Mouse (Mus musculus) ES-Bruce4 (cell line): ENCODE data around the gene Pitx2.

ENCODE experiments used
- CTCF ChIP-seq: IDR thresholded peaks from one replicate; pipeline ENCODE4 v1.8.1; 2011; ENCODE audit warnings: low read depth, low read length
- EP300 ChIP-seq: IDR thresholded peaks from 2 replicates; pipeline ENCODE4 v1.6.1; 2011; ENCODE audit warnings: low read depth, low read length; ENCODE audit not compliant: insufficient read depth

- TF ChIP-seq CTCF = no peak
- no peak for TF ChIP-seq EP300
These were observed 3.1 kb upstream of the Pitx2 start for GRCm38 (mm10) chr3:129196550-129196919.
